Mouse (Mus musculus): ENCODE data around the gene Syt16.

DNA sequence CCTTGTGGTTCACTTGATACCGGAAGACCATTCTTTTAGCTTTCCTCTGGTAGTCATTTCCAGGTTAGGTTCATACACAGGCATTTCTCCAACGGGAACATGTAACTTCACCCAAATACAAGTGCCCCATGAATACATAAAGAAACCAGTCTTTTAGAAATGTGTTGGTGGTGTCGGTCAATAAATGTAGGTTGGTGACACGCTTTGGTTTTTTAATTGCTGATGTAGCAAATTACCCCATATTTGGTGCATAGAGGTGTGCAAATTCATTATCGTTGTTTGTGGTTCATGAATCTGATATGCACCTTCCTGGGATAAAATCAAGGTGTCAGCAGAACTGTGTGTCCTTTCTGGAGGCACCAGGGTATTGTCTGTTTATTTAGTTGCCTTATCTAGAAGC, 86.9 kb downstream of the Syt16 start:
- TF ChIP-seq CTCF (IDR thresholded peaks at IDR 0.05; ENCODE audit: borderline replicate concordance, insufficient read depth, low read length) (no peak), POLR2A (IDR thresholded peaks at IDR 0.05; ENCODE audit: low read depth, low read length) (no peak)

Measured in embryonic fibroblast, embryonic 13.5 days (primary cell).